Mouse (Mus musculus) forebrain, embryonic 14.5 days (tissue): Measurements from ENCODE around the gene Cntnap5c. TPM values are rescaled to one million over a fixed set of nuclear protein-coding genes. Genes with fewer than 3 reads are reported as not detected.

Experiments
- ATAC-seq: fragments of 200-750 bp; cut with Nextera tagmentation; 2 replicates; pipeline ENCODE4 v1.8.0; 2017; ENCODE audit warnings: mild to moderate bottlenecking, moderate library complexity
- DNase-seq: peaks from one replicate; pipeline ENCODE4 v3.0.0-alpha.2; 2015; ENCODE audit warnings: low spot score
- H3K27ac ChIP-seq: fragments of 300-500 bp; sonication (generic); 2 replicates; pipeline ENCODE4 v1.5.1; 2014; ENCODE audit warnings: low read depth, mild to moderate bottlenecking, control low read depth, low read length, moderate library complexity
- H3K27me3 ChIP-seq: fragments of 300-500 bp; sonication (generic); replicated peaks from 2 replicates; pipeline ENCODE4 v1.6.1; 2014; ENCODE audit warnings: low read length, control low read depth, mixed read lengths; ENCODE audit not compliant: control insufficient read depth, insufficient read depth
- H3K36me3 ChIP-seq: fragments of 300-500 bp; sonication (generic); 2 replicates; pipeline ENCODE4 v1.6.1; 2014; ENCODE audit warnings: low read length, control low read depth; ENCODE audit not compliant: control insufficient read depth, insufficient read depth
- H3K4me1 ChIP-seq: fragments of 300-500 bp; sonication (generic); 2 replicates; pipeline ENCODE4 v1.6.1; 2014; ENCODE audit warnings: antibody characterized with exemption, low read length, control low read depth; ENCODE audit not compliant: control insufficient read depth, insufficient read depth
- H3K4me2 ChIP-seq: fragments of 300-500 bp; sonication (generic); 2 replicates; pipeline ENCODE4 v1.6.1; 2014; ENCODE audit warnings: mild to moderate bottlenecking, control low read depth, low read length
- H3K4me3 ChIP-seq: fragments of 300-500 bp; sonication (generic); 2 replicates; pipeline ENCODE4 v1.5.1; 2014; ENCODE audit warnings: low read depth, low read length, control low read depth
- H3K9ac ChIP-seq: fragments of 300-500 bp; sonication (generic); 2 replicates; pipeline ENCODE4 v1.6.1; 2014; ENCODE audit warnings: mild to moderate bottlenecking, low read length, control low read depth, moderate library complexity
- H3K9me3 ChIP-seq: fragments of 300-500 bp; sonication (generic); replicated peaks from 2 replicates; pipeline ENCODE4 v1.6.1; 2016; ENCODE audit warnings: low read length, control low read depth, mixed read lengths; ENCODE audit not compliant: control insufficient read depth
- WGBS: fragments of 180-500 bp; shearing (Covaris S2); extraction: QIAGEN DNeasy Blood & Tissue Kit; methylation state at CpG from one replicate; pipeline ENCODE4 v1.1.7; 2014; 5-methylcytosine and 5-hydroxymethylcytosine counted together
- polyA plus RNA-seq: library from polyadenylated mRNA; unstranded; fragments of >200 nt; fragmentation: Nextera tagmentation; extraction: Ambion mirVana; gene quantifications from 2 replicates; pipeline ENCODE4 v1.2.1, GENCODE M21; 2014

Gene Cntnap5c
- polyA plus RNA-seq: 0.60 and 1.3 TPM in 2 replicates

DNA sequence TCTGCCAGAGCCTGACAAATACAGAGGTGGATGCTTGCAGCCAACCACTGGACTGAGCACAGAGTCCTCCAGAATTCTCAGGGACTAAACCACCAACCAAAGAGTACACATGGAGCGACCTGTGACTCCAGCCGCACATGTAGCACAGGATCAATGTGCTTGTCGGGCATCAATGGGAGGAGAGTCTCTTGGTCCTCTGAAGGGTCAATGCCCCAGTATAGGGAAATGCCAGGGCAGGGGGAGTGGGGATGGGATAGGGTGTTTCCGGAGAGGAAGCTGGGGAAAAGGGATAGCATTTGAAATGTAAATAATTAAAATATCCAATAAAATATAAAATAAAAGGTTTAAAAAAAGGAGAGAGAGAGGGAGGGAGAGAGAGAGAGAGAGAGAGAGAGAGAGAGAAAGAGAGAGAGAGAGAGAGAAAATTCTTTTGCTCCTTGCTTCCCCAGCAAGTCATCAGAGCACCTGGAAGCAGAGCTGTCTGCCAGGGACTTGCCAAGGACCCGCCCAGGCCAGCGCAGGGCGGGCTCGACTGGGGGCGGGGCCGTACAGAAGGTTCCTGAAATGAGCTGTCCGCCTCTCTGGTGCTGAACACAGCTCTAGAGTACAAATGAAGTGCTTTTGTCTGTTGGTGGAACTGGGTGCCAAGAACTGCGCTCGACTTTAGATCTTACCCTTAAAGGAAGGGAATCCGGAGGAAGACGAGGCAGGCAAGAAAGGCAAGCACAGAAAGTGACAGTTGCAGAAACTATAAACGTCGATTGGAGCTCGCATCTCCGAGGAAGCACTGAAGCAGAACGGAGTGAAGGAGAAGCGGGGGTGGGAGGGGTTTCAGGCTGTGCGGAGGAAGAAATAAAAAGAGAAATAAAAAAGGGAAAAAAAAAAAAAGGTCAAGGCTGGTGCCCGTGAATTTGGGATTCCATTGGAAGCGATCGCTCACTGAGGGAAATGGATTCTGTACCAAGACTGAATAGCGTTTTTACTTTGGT, at the start of gene Cntnap5c:
Gene Cntnap5c, plus strand, starts transcription at position 949 of the 989 bp plus-strand sequence.
- peak within 1 kb of the TSS; percentile 31 for H3K4me3 ChIP-seq
- H3K27ac ChIP-seq: no peak within 1 kb of the TSS
- no peaks in the 10 kb centered on the region for H3K36me3 ChIP-seq
- peaks cover 3% of the 10 kb centered on the region; the same call in 1 of the 2 replicates for H3K4me1 ChIP-seq
- H3K27me3 ChIP-seq: no peaks in the 10 kb centered on the region
- H3K9ac ChIP-seq: peak within 1 kb of the TSS; percentile 49
- 14% methylated on average over 26 of the region's 26 CpGs for WGBS
- peak; percentile 89 for ATAC-seq
- peak within 1 kb of the TSS; percentile 57 for H3K4me2 ChIP-seq
- H3K9me3 ChIP-seq: no peaks in the 10 kb centered on the region
- DNase-seq: peak; percentile 74

DNA sequence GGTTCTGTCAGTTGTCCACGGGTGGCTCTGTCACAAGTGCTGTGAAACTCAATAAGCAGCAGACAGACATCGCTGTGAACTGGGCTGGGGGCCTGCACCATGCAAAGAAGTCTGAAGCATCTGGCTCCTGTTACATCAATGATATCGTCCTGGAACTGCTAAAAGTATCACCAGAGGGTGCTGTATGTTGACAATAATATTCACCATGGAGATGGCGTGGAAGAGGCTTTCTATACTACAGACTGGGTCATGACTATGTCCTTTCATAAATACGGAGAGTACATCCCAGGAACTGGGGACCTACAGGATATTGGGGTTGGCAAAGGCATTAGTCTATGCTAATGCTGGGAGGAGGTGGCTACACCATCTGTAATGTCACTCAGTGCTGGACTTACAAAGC, 27.3 kb upstream of the Cntnap5c start, which contains the start of gene Gm21834:
Gene Gm21834, minus strand, starts transcription at position 101 of the 400 bp plus-strand sequence.
- H3K9me3 ChIP-seq: no peaks in the 10 kb centered on the region
- H3K4me1 ChIP-seq: no peaks in the 10 kb centered on the region
- H3K4me2 ChIP-seq: no peak within 1 kb of the TSS
- H3K4me3 ChIP-seq: no peak within 1 kb of the TSS
- no peaks in the 10 kb centered on the region for H3K27me3 ChIP-seq
- 90% methylated on average over 5 of the region's 5 CpGs for WGBS
- H3K36me3 ChIP-seq: no peaks in the 10 kb centered on the region
- DNase-seq (no peak), ATAC-seq (no peak)
- H3K27ac ChIP-seq: no peak within 1 kb of the TSS
- H3K9ac ChIP-seq: no peak within 1 kb of the TSS

DNA sequence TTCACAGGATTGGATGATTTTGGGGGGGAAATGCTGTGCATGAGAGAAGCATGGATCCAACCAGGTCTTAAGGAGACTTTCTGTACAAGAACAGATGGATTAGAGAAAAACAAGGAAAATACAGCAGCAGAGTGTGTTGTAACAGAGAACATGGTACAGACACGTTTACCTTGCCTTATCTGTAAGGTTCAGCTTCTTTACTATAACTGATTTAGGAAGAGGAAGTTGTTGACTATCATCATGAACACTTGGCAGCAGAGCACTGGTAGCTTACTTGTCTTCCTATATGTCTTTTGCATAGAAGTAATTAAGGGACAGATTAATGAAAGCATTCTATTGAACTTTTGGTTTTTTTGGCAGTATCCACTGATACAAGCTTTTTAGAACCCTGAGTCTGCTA, 11.3 kb upstream of the Cntnap5c start:
- no peaks in the 10 kb centered on the region for H3K36me3 ChIP-seq
- no peak overlapping the region for H3K27ac ChIP-seq
- ATAC-seq: no peak
- H3K4me2 ChIP-seq: no peak overlapping the region
- no peaks in the 10 kb centered on the region for H3K4me1 ChIP-seq
- no peak for DNase-seq
- H3K4me3 ChIP-seq: no peak overlapping the region
- H3K27me3 ChIP-seq: no peaks in the 10 kb centered on the region
- no peak overlapping the region for H3K9ac ChIP-seq
- H3K9me3 ChIP-seq: no peaks in the 10 kb centered on the region
- WGBS: 76% methylated on average over 1 of the region's 1 CpGs

DNA sequence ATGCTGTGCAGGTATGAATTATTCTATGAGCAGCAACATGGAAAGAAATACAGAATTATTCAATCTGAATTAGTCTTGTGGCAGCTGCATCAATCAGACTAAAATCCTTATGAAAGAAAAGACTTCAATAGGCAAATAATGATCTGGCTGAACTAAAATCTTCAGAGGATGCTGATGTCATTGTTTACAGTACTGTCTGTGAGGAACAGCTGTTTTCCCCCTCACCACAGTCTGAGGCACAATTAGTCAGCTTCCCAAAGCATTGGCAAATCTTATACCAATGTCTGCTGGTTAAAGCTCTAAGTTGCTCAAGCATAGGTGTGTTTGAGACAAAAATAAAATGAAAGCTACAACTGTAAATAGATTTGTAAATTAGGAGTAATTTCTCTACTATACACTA, 2.1 kb upstream of the Cntnap5c start:
- H3K4me2 ChIP-seq: no peak overlapping the region
- peaks cover 3% of the 10 kb centered on the region; the same call in 1 of the 2 replicates for H3K4me1 ChIP-seq
- ATAC-seq: peak; percentile 56
- H3K27ac ChIP-seq: no peak overlapping the region
- no peak overlapping the region for H3K9ac ChIP-seq
- no peak overlapping the region for H3K4me3 ChIP-seq
- H3K36me3 ChIP-seq: no peaks in the 10 kb centered on the region
- DNase-seq: peak; percentile 50
- H3K9me3 ChIP-seq: no peaks in the 10 kb centered on the region
- H3K27me3 ChIP-seq: no peaks in the 10 kb centered on the region

DNA sequence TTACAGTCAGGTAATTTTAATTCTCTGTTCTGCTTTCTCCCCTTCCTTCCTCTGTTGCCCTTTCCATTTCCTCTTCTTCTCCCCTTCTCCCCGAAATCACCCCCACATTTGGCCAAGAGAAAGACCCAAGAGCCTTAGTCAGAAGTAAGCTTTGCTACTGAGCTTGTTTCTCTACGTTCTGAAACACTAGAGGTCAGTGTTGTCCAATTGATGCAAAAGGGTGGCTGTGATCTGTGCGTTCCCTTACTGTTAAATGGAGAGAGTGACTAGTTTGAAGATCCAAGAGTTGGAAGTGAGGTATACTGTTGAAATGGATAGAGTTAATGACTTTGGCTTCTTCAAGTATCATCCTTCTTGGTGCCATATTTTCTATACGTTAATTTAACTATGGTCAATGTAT, 1.5 kb downstream of the Cntnap5c start:
- Histone ChIP-seq H3K27ac (no peak overlapping the region), H3K9me3 (no peaks in the 10 kb centered on the region), H3K4me2 (no peak overlapping the region), H3K36me3 (no peaks in the 10 kb centered on the region), H3K9ac (no peak overlapping the region), H3K27me3 (no peaks in the 10 kb centered on the region), H3K4me3 (no peak overlapping the region), H3K4me1 (peaks cover 3% of the 10 kb centered on the region; the same call in 1 of the 2 replicates)
- WGBS: 16% methylated on average over 4 of the region's 4 CpGs
- peak; percentile 64 for ATAC-seq
- peak; percentile 81 for DNase-seq

DNA sequence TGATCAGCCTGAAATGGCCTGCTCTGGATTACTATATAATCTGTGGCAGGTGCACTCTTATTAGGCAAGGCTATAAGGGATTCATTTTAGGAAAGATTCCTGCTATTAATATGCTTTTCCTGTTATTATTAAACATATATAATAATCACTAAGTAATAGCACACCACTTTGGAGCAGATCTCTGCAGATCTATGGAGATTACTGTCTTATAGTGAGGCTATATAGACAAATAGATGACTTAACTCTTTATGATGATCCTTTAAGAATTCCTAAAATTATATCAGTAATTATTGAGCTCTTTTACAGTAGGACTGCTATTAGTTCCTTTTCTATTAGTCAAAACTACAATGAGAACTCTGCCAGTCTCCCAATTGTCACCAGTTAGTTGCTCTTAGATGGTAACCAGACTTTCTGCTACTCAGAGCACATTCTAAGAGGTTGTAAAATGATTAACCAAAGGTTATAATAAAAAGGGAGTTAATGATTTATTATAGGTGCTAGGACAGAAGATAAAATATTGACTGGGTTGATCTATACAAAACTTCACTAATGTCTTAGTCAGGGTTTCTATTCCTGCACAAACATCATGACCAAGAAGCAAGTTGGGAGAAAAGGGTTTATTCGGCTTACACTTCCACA, 18.9 kb downstream of the Cntnap5c start:
- H3K36me3 ChIP-seq: no peaks in the 10 kb centered on the region
- H3K9me3 ChIP-seq: no peaks in the 10 kb centered on the region
- WGBS: 97% methylated on average over 1 of the region's 1 CpGs
- no peaks in the 10 kb centered on the region for H3K27me3 ChIP-seq
- no peak overlapping the region for H3K4me2 ChIP-seq
- ATAC-seq: no peak
- DNase-seq: no peak
- H3K27ac ChIP-seq: no peak overlapping the region
- no peaks in the 10 kb centered on the region for H3K4me1 ChIP-seq
- no peak overlapping the region for H3K4me3 ChIP-seq
- H3K9ac ChIP-seq: no peak overlapping the region

DNA sequence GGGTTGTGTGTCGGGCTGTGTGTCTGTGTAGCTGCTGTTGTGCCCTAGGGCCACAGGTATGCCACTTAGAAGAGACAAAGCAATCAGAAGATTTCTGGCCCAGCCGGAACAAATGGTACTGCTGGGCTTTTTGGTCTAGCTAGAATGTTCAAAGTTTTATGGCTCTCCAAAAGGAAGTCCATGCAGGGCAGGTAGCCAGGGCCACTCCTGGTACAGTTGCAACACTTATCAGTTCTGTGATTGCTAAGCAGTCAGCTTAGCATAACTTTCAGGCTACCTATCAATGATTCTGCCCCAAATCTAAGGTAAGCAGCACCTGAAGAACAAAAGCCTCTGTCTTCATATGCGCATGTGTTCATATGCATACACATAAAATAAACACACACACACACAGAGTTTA, 26.0 kb downstream of the Cntnap5c start:
- H3K9me3 ChIP-seq: no peaks in the 10 kb centered on the region
- H3K27ac ChIP-seq: no peak overlapping the region
- no peaks in the 10 kb centered on the region for H3K27me3 ChIP-seq
- no peaks in the 10 kb centered on the region for H3K4me1 ChIP-seq
- H3K36me3 ChIP-seq: no peaks in the 10 kb centered on the region
- H3K9ac ChIP-seq: no peak overlapping the region
- ATAC-seq (no peak), DNase-seq (no peak)
- no peak overlapping the region for H3K4me2 ChIP-seq
- no peak overlapping the region for H3K4me3 ChIP-seq
- WGBS: 84% methylated on average over 3 of the region's 3 CpGs

DNA sequence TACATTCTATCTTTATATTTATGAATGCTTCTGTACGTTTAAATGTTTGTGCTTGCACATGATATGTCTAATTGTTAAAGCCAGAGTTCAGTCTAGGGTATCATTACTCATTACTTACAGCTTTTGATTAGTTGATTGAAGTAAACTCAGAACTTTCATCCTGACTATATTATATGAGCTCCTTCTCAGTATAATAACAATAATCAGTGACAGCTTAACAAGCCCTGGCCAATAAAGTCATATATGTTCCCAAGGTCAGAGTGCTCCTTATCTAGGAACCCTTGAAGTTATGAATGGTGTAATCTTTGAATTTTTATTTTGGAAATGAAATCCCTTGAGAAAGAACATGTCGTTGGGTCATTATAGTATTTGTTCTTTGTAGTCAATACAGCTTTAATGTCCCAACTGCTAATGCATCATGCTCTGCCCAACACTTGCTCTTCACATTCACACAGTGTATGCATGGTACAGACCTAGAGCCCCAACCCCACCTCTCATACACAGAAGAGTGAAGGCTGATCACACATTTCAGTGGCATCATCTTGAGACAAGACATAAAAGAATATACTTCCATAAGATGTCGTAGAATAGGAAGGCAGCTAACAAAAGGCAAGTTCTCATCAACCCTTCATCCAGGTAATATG, 27.4 kb downstream of the Cntnap5c start:
- Histone ChIP-seq H3K9me3 (no peaks in the 10 kb centered on the region), H3K4me1 (no peaks in the 10 kb centered on the region), H3K9ac (no peak overlapping the region), H3K36me3 (no peaks in the 10 kb centered on the region), H3K27me3 (no peaks in the 10 kb centered on the region), H3K27ac (no peak overlapping the region), H3K4me2 (no peak overlapping the region), H3K4me3 (no peak overlapping the region)
- DNase-seq (no peak), ATAC-seq (no peak)
- WGBS: 81% methylated on average over 3 of the region's 3 CpGs
